Mouse (Mus musculus) liver, embryonic 11.5 days (tissue): ENCODE measurements at regions not wholly inside any gene's neighbourhood (a gene's known extent, or its start where the extent isn't known, plus 50 kb on each side); places are given as distances from the start of the nearest gene placed in this dataset.

ENCODE experiments used
- ATAC-seq: fragments of 200-750 bp; cut with Nextera tagmentation; replicated peaks from 2 replicates; pipeline ENCODE4 v1.8.0; 2017; ENCODE audit warnings: moderate number of reproducible peaks, mild to moderate bottlenecking, moderate TSS enrichment, moderate library complexity; ENCODE audit not compliant: low FRiP score
- DNase-seq: peaks from one replicate; pipeline ENCODE4 v3.0.0-alpha.2; 2017; ENCODE audit warnings: low spot score
- H3K27ac ChIP-seq: fragments of 300-500 bp; sonication (generic); 2 replicates; pipeline ENCODE4 v1.5.1; 2014; ENCODE audit warnings: mild to moderate bottlenecking, low read depth, low read length, control low read depth
- H3K27me3 ChIP-seq: fragments of 300-500 bp; sonication (generic); replicated peaks from 2 replicates; pipeline ENCODE4 v1.6.1; 2014; ENCODE audit warnings: low read length, mixed read lengths; ENCODE audit not compliant: control insufficient read depth, insufficient read depth
- H3K36me3 ChIP-seq: fragments of 300-500 bp; sonication (generic); 2 replicates; pipeline ENCODE4 v1.6.1; 2014; ENCODE audit warnings: mild to moderate bottlenecking, low read length, moderate library complexity, mixed read lengths; ENCODE audit not compliant: control insufficient read depth, insufficient read depth
- H3K4me1 ChIP-seq: fragments of 300-500 bp; sonication (generic); replicated peaks from 2 replicates; pipeline ENCODE4 v1.6.1; 2014; ENCODE audit warnings: low read length, mixed read lengths; ENCODE audit not compliant: control insufficient read depth, insufficient read depth
- H3K4me2 ChIP-seq: fragments of 300-500 bp; sonication (generic); 2 replicates; pipeline ENCODE4 v1.6.1; 2014; ENCODE audit warnings: mild to moderate bottlenecking, control low read depth, moderate library complexity
- H3K4me3 ChIP-seq: fragments of 300-500 bp; sonication (generic); 2 replicates; pipeline ENCODE4 v1.5.1; 2014; ENCODE audit warnings: low read depth, low read length, control low read depth
- H3K9ac ChIP-seq: fragments of 300-500 bp; sonication (generic); 2 replicates; pipeline ENCODE4 v1.6.1; 2014; ENCODE audit warnings: low read depth, low read length, control low read depth
- H3K9me3 ChIP-seq: fragments of 300-500 bp; sonication (generic); 2 replicates; pipeline ENCODE4 v1.6.1; 2016; ENCODE audit warnings: low read length, inconsistent platforms, mixed read lengths; ENCODE audit not compliant: control insufficient read depth
- WGBS: fragments of 180-500 bp; shearing (Covaris S2); extraction: QIAGEN DNeasy Blood & Tissue Kit; methylation state at CpG from one replicate; pipeline ENCODE4 v1.1.7; 2014; 5-methylcytosine and 5-hydroxymethylcytosine counted together

GRCm38 (mm10) chr5:54194846-54195245, 196.5 kb downstream of the Stim2 start:
- DNase-seq (no peak), ATAC-seq (no peak)
- no peak overlapping the region for H3K9ac ChIP-seq
- H3K27me3 ChIP-seq: no peaks in the 10 kb centered on the region
- no peak overlapping the region for H3K4me3 ChIP-seq
- no peaks in the 10 kb centered on the region for H3K36me3 ChIP-seq
- H3K4me1 ChIP-seq: no peaks in the 10 kb centered on the region
- WGBS: 66% methylated on average over 9 of the region's 9 CpGs
- no peaks in the 10 kb centered on the region for H3K9me3 ChIP-seq
- H3K27ac ChIP-seq: no peak overlapping the region
- H3K4me2 ChIP-seq: no peak overlapping the region

- DNase-seq (no peak), ATAC-seq (no peak)
- no peak overlapping the region for H3K4me3 ChIP-seq
- 69% methylated on average over 3 of the region's 3 CpGs for WGBS
- H3K4me1 ChIP-seq: no peaks in the 10 kb centered on the region
- no peaks in the 10 kb centered on the region for H3K9me3 ChIP-seq
- H3K9ac ChIP-seq: no peak overlapping the region
- no peaks in the 10 kb centered on the region for H3K36me3 ChIP-seq
- no peaks in the 10 kb centered on the region for H3K27me3 ChIP-seq
- no peak overlapping the region for H3K4me2 ChIP-seq
- H3K27ac ChIP-seq: no peak overlapping the region
Observed at GRCm38 (mm10) chr5:54200032-54200431, 201.7 kb downstream of the Stim2 start.

GRCm38 (mm10) chr5:54200587-54200986, 202.3 kb downstream of the Stim2 start:
- Histone ChIP-seq H3K9me3 (no peaks in the 10 kb centered on the region), H3K4me1 (no peaks in the 10 kb centered on the region), H3K9ac (no peak overlapping the region), H3K4me3 (no peak overlapping the region), H3K27me3 (no peaks in the 10 kb centered on the region), H3K27ac (no peak overlapping the region), H3K36me3 (no peaks in the 10 kb centered on the region), H3K4me2 (no peak overlapping the region)
- 84% methylated on average over 5 of the region's 5 CpGs for WGBS
- ATAC-seq (no peak), DNase-seq (no peak)

GRCm38 (mm10) chr5:54211457-54211856, 213.2 kb downstream of the Stim2 start:
- Histone ChIP-seq H3K4me3 (no peak overlapping the region), H3K9ac (no peak overlapping the region), H3K27me3 (no peaks in the 10 kb centered on the region), H3K4me1 (no peaks in the 10 kb centered on the region), H3K27ac (no peak overlapping the region), H3K36me3 (no peaks in the 10 kb centered on the region), H3K4me2 (no peak overlapping the region), H3K9me3 (no peaks in the 10 kb centered on the region)
- DNase-seq (no peak), ATAC-seq (no peak)

- no peak overlapping the region for H3K4me2 ChIP-seq
- H3K27me3 ChIP-seq: no peaks in the 10 kb centered on the region
- WGBS: 62% methylated on average over 5 of the region's 5 CpGs
- H3K4me3 ChIP-seq: no peak overlapping the region
- H3K36me3 ChIP-seq: no peaks in the 10 kb centered on the region
- no peaks in the 10 kb centered on the region for H3K9me3 ChIP-seq
- no peaks in the 10 kb centered on the region for H3K4me1 ChIP-seq
- ATAC-seq (no peak), DNase-seq (no peak)
- H3K27ac ChIP-seq: no peak overlapping the region
- H3K9ac ChIP-seq: no peak overlapping the region
Observed at GRCm38 (mm10) chr5:54212038-54212589, 213.8 kb downstream of the Stim2 start.

- no peak overlapping the region for H3K4me3 ChIP-seq
- DNase-seq: no peak
Observed at GRCm38 (mm10) chr5:54225031-54225430, 226.7 kb downstream of the Stim2 start.

GRCm38 (mm10) chr5:54234580-54234979, 236.3 kb downstream of the Stim2 start:
- no peaks in the 10 kb centered on the region for H3K4me1 ChIP-seq
- no peaks in the 10 kb centered on the region for H3K27me3 ChIP-seq
- DNase-seq: no peak
- H3K27ac ChIP-seq: no peak overlapping the region
- H3K4me3 ChIP-seq: no peak overlapping the region
- H3K9ac ChIP-seq: no peak overlapping the region
- H3K4me2 ChIP-seq: no peak overlapping the region
- 52% methylated on average over 1 of the region's 1 CpGs for WGBS
- H3K36me3 ChIP-seq: no peaks in the 10 kb centered on the region
- ATAC-seq: no peak
- no peaks in the 10 kb centered on the region for H3K9me3 ChIP-seq

More at GRCm38 (mm10) chr5:54225031-54225430, 226.7 kb downstream of the Stim2 start:
- no peak overlapping the region for H3K9ac ChIP-seq
- no peaks in the 10 kb centered on the region for H3K4me1 ChIP-seq
- no peaks in the 10 kb centered on the region for H3K9me3 ChIP-seq
- no peak overlapping the region for H3K4me2 ChIP-seq
- no peak for ATAC-seq
- no peaks in the 10 kb centered on the region for H3K27me3 ChIP-seq
- no peak overlapping the region for H3K27ac ChIP-seq
- no peaks in the 10 kb centered on the region for H3K36me3 ChIP-seq

DNA sequence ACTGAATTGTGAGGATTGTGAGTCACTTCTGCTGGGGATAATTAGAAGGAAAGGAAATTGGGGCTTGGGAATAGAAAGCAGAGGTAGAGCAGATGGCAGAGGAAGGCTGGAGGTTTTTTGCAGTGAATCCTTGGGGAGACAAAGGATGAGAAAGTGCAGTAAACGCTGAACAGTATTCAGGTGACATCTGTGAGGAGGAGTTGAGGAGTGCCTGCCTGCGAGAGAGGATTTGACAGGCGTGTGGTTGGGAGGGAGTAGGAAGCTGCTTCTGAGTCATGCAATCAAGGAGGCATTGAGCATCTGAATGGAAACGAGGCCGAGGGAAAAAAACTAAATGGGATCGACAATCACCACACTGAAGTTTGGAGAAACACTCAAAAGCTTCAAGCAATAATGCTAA, 236.9 kb downstream of the Stim2 start:
- Histone ChIP-seq H3K9me3 (no peaks in the 10 kb centered on the region), H3K4me1 (no peaks in the 10 kb centered on the region), H3K36me3 (no peaks in the 10 kb centered on the region), H3K9ac (no peak overlapping the region), H3K27me3 (no peaks in the 10 kb centered on the region), H3K4me3 (no peak overlapping the region), H3K4me2 (no peak overlapping the region), H3K27ac (no peak overlapping the region)
- ATAC-seq (no peak), DNase-seq (no peak)
- 59% methylated on average over 6 of the region's 6 CpGs for WGBS

GRCm38 (mm10) chr5:54237226-54237625, 238.9 kb downstream of the Stim2 start:
- H3K27me3 ChIP-seq: no peaks in the 10 kb centered on the region
- ATAC-seq (no peak), DNase-seq (no peak)
- WGBS: 82% methylated on average over 2 of the region's 2 CpGs
- H3K4me1 ChIP-seq: no peaks in the 10 kb centered on the region
- no peaks in the 10 kb centered on the region for H3K9me3 ChIP-seq
- no peak overlapping the region for H3K9ac ChIP-seq
- H3K36me3 ChIP-seq: no peaks in the 10 kb centered on the region
- no peak overlapping the region for H3K4me3 ChIP-seq
- no peak overlapping the region for H3K4me2 ChIP-seq
- no peak overlapping the region for H3K27ac ChIP-seq
